Mouse (Mus musculus) CH12.LX (cell line): ENCODE measurements around the gene Bod1. TPM values are rescaled to one million over a fixed set of nuclear protein-coding genes. Genes with fewer than 3 reads are reported as not detected.

Experiments
- DNase-seq: peaks from one replicate; pipeline ENCODE4 v3.0.0-alpha.2; 2013; ENCODE audit errors: extremely low read depth
- H3K27ac ChIP-seq: 2 replicates; pipeline ENCODE4 v1.5.1; 2012; ENCODE audit warnings: low read depth, mild to moderate bottlenecking, control low read depth, moderate library complexity; ENCODE audit not compliant: insufficient read depth
- H3K27me3 ChIP-seq: replicated peaks from 2 replicates; pipeline ENCODE3; 2012; ENCODE audit warnings: inconsistent platforms
- H3K36me3 ChIP-seq, 2 experiments: replicated peaks in 1 of 2; 2 replicates each; pipeline versions ENCODE3 to v1.6.1; 2012; ENCODE audit warnings: inconsistent platforms in 1 of 2, low read length in 1 of 2, mild to moderate bottlenecking in 1 of 2, mixed read lengths in 1 of 2, moderate library complexity in 1 of 2; ENCODE audit not compliant: control insufficient read depth in 1 of 2, insufficient read depth in 1 of 2
- H3K4me1 ChIP-seq, 2 experiments: 2 replicates each; pipeline ENCODE4 v1.6.1; 2012; ENCODE audit warnings: inconsistent platforms in 1 of 2, moderate library complexity in 1 of 2; ENCODE audit not compliant: insufficient read depth in 2 of 2, control insufficient read depth in 1 of 2
- H3K4me2 ChIP-seq: 2 replicates; pipeline ENCODE4 v1.6.1; 2012; ENCODE audit warnings: low read depth, mild to moderate bottlenecking, control low read depth; ENCODE audit not compliant: poor library complexity, insufficient read depth, severe bottlenecking
- H3K4me3 ChIP-seq, 3 experiments: fragments of 150-350 bp in 1 of 3; sonication (generic) in 1 of 3; replicated peaks in 1 of 3; 2 replicates each; pipeline versions ENCODE3 to v1.5.1; 2011 to 2012; ENCODE audit warnings: low read depth in 2 of 3, low read length in 2 of 3, mild to moderate bottlenecking in 2 of 3, moderate library complexity in 2 of 3, control low read depth in 1 of 3, improper control_type of control experiment in 1 of 3, inconsistent platforms in 1 of 3, mixed read lengths in 1 of 3; ENCODE audit not compliant: poor library complexity in 1 of 3
- H3K79me2 ChIP-seq: replicated peaks from 2 replicates; pipeline ENCODE4 v1.6.1; 2012; ENCODE audit warnings: mild to moderate bottlenecking, moderate library complexity; ENCODE audit not compliant: control insufficient read depth, poor library complexity, insufficient read depth, severe bottlenecking; ENCODE audit errors: extremely low read depth
- H3K9ac ChIP-seq: 2 replicates; pipeline ENCODE4 v1.6.1; 2012; ENCODE audit warnings: low read depth, mild to moderate bottlenecking, control low read depth, moderate library complexity; ENCODE audit not compliant: insufficient read depth
- H3K9me3 ChIP-seq: replicated peaks from 2 replicates; pipeline ENCODE3; 2012; ENCODE audit warnings: low read length, inconsistent platforms, mixed read lengths
- BHLHE40 ChIP-seq: IDR thresholded peaks from 2 replicates; pipeline ENCODE4 v1.6.1; 2011; ENCODE audit warnings: mild to moderate bottlenecking, low read depth, low read length, improper control_type of control experiment
- CHD1 ChIP-seq: IDR thresholded peaks from 2 replicates; pipeline ENCODE4 v1.6.1; 2012; ENCODE audit warnings: low read depth, low read length, improper control_type of control experiment, inconsistent platforms
- CHD2 ChIP-seq: IDR thresholded peaks from 2 replicates; pipeline ENCODE4 v1.6.1; 2011; ENCODE audit warnings: low read length, improper control_type of control experiment
- CTCF ChIP-seq, 2 experiments: IDR thresholded peaks in 1 of 2; conservative IDR thresholded peaks in 1 of 2; 2 replicates each; pipeline ENCODE4 v1.5.1; 2011 to 2012; ENCODE audit warnings: low read depth in 2 of 2, low read length in 2 of 2, improper control_type of control experiment in 1 of 2, inconsistent platforms in 1 of 2, mild to moderate bottlenecking in 1 of 2, moderate library complexity in 1 of 2
- E2F4 ChIP-seq: IDR thresholded peaks from 2 replicates; pipeline ENCODE4 v1.6.1; 2011; ENCODE audit warnings: low read depth, low read length, improper control_type of control experiment; ENCODE audit not compliant: insufficient replicate concordance
- EP300 ChIP-seq: IDR thresholded peaks from 2 replicates; pipeline ENCODE4 v1.6.1; 2011; ENCODE audit warnings: low read length, improper control_type of control experiment
- ETS1 ChIP-seq: conservative IDR thresholded peaks from 2 replicates; pipeline ENCODE4 v1.6.1; 2012; ENCODE audit warnings: low read depth, mild to moderate bottlenecking, inconsistent platforms, low read length, improper control_type of control experiment, moderate library complexity
- GABPA ChIP-seq: IDR thresholded peaks from 2 replicates; pipeline ENCODE4 v1.6.1; 2012; ENCODE audit warnings: low read depth, low read length, improper control_type of control experiment, inconsistent platforms; ENCODE audit not compliant: insufficient replicate concordance
- IRF4 ChIP-seq: IDR thresholded peaks from 2 replicates; pipeline ENCODE4 v1.6.1; 2014; ENCODE audit warnings: low read depth, mild to moderate bottlenecking, inconsistent platforms, low read length, improper control_type of control experiment
- JUN ChIP-seq: IDR thresholded peaks from 2 replicates; pipeline ENCODE4 v1.6.1; 2011; ENCODE audit warnings: low read depth, mild to moderate bottlenecking, low read length, improper control_type of control experiment, moderate library complexity; ENCODE audit not compliant: insufficient read depth
- JUND ChIP-seq: conservative IDR thresholded peaks from 2 replicates; pipeline ENCODE4 v1.6.1; 2011; ENCODE audit warnings: low read depth, low read length, improper control_type of control experiment
- KAT2A ChIP-seq: IDR thresholded peaks from 2 replicates; pipeline ENCODE4 v1.6.1; 2012; ENCODE audit warnings: low read length, improper control_type of control experiment, inconsistent platforms; ENCODE audit not compliant: insufficient replicate concordance
- MAX ChIP-seq: IDR thresholded peaks from 2 replicates; pipeline ENCODE4 v1.6.1; 2011; ENCODE audit warnings: low read length, improper control_type of control experiment
- MAZ ChIP-seq: IDR thresholded peaks from 2 replicates; pipeline ENCODE4 v1.6.1; 2012; ENCODE audit warnings: low read depth, mild to moderate bottlenecking, inconsistent platforms, low read length, improper control_type of control experiment, moderate library complexity
- MEF2A ChIP-seq: IDR thresholded peaks from 2 replicates; pipeline ENCODE4 v1.6.1; 2014; ENCODE audit warnings: low read depth, mild to moderate bottlenecking, inconsistent platforms, low read length, improper control_type of control experiment, borderline replicate concordance
- MYC ChIP-seq: IDR thresholded peaks from 2 replicates; pipeline ENCODE4 v1.6.1; 2011; ENCODE audit warnings: low read depth, mild to moderate bottlenecking, improper control_type of control experiment, low read length
- PAX5 ChIP-seq: IDR thresholded peaks from 2 replicates; pipeline ENCODE4 v1.6.1; 2012; ENCODE audit warnings: low read length, inconsistent platforms, mixed read lengths
- POLR2A ChIP-seq: IDR thresholded peaks from 2 replicates; pipeline ENCODE4 v1.6.1; 2011; ENCODE audit warnings: low read depth, mild to moderate bottlenecking, improper control_type of control experiment, low read length
- RAD21 ChIP-seq: IDR thresholded peaks from 2 replicates; pipeline ENCODE4 v1.6.1; 2011; ENCODE audit warnings: low read depth, mild to moderate bottlenecking, low read length, improper control_type of control experiment, moderate library complexity
- SIN3A ChIP-seq: IDR thresholded peaks from 2 replicates; pipeline ENCODE4 v1.6.1; 2012; ENCODE audit warnings: low read length, improper control_type of control experiment, inconsistent platforms
- SMC3 ChIP-seq: IDR thresholded peaks from 2 replicates; pipeline ENCODE4 v1.6.1; 2011; ENCODE audit warnings: low read depth, low read length, improper control_type of control experiment
- TBP ChIP-seq: conservative IDR thresholded peaks from 2 replicates; pipeline ENCODE4 v1.6.1; 2011; ENCODE audit warnings: low read depth, low read length, improper control_type of control experiment
- TCF12 ChIP-seq: IDR thresholded peaks from 2 replicates; pipeline ENCODE4 v1.6.1; 2014; ENCODE audit warnings: low read depth, mild to moderate bottlenecking, inconsistent platforms, low read length, improper control_type of control experiment
- UBTF ChIP-seq: IDR thresholded peaks from 2 replicates; pipeline ENCODE4 v1.6.1; 2012; ENCODE audit warnings: low read depth, mild to moderate bottlenecking, inconsistent platforms, low read length, improper control_type of control experiment, moderate library complexity
- USF2 ChIP-seq: conservative IDR thresholded peaks from 2 replicates; pipeline ENCODE4 v1.6.1; 2011; ENCODE audit warnings: low read depth, low read length, improper control_type of control experiment
- ZMIZ1 ChIP-seq: IDR thresholded peaks from 2 replicates; pipeline ENCODE4 v1.6.1; 2012; ENCODE audit warnings: low read depth, mild to moderate bottlenecking, inconsistent platforms, low read length, improper control_type of control experiment
- dilution Hi-C: fragments of 300-500 bp; cut with MboI; formaldehyde crosslinking; loops from 2 replicates; pipeline ENCODE4 v1.14.3; 2020; ENCODE audit warnings: low sequenced_read_pairs; ENCODE audit not compliant: extremely low pct_unique_long_range_greater_than_20kb, extremely low pct_ligation_motif_present
- in situ Hi-C: fragments of 300-500 bp; cut with MboI; formaldehyde crosslinking; loops from 3 replicates; pipeline ENCODE4 v1.14.3; 2019; ENCODE audit warnings: low sequenced_read_pairs, low pct_ligation_motif_present, low pct_unique_long_range_greater_than_20kb, mixed read lengths
- polyA plus RNA-seq: library from polyadenylated mRNA; unstranded; fragments of >175 nt; gene quantifications from 2 replicates; pipeline ENCODE4 v1.2.1, GENCODE M21; 2012; ENCODE audit warnings: low read depth; ENCODE audit not compliant: insufficient read length
- total RNA-seq, 2 experiments: library from RNA; depleted of rRNA; stranded (reverse); fragments of 300-350 nt in 1 of 2; fragments of >200 nt in 1 of 2; gene quantifications; 2 replicates each; pipeline ENCODE4 v1.2.3; 2012 to 2014

Gene Bod1
- total and polyA plus RNA-seq, 3 experiments, result 32.6 to 38.2 (median 33.2) TPM

DNA sequence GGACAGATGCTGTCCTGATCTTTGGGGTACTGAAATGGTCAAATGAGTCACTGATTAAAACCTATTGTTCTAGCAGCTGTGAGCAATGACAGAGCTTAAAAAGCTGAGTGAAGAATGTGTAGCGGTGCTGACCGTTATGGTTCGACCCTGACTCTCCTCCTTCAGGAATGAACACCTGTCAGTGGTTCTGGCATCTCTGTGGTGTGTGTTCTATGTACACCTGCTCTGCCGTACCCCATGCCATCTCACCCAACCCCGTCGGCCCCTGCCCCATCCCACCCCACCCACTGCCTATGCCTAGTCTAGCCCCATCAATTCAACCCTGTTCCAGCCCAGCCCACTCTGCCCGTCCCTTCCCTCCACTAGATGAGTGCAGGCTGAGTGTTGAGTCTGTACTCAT lies 9.5 kb downstream of the Bod1 start:
- Histone ChIP-seq H3K36me3 (peaks cover 35 to 65% of the 10 kb centered on the region in 2 experiments), H3K4me2 (no peak overlapping the region), H3K4me3 (no peak overlapping the region), H3K4me1 (peaks cover 0 to 22% of the 10 kb centered on the region in 2 experiments; a peak in 2 of 4 replicates), H3K27me3 (no peaks in the 10 kb centered on the region), H3K27ac (no peak overlapping the region), H3K9me3 (no peaks in the 10 kb centered on the region)
- in situ Hi-C loops (no loop called here), dilution Hi-C loops (no loop called here)
- TF ChIP-seq UBTF (no peak), SMC3 (no peak), KAT2A (no peak), JUND (no peak), CHD1 (no peak), TBP (no peak), POLR2A (no peak), E2F4 (no peak)
- TF ChIP-seq, all 38 proteins: peak for 0
- H3K9ac ChIP-seq, result no peak overlapping the region
- H3K79me2 ChIP-seq, result no peaks in the 10 kb centered on the region
- DNase-seq, result no peak

DNA sequence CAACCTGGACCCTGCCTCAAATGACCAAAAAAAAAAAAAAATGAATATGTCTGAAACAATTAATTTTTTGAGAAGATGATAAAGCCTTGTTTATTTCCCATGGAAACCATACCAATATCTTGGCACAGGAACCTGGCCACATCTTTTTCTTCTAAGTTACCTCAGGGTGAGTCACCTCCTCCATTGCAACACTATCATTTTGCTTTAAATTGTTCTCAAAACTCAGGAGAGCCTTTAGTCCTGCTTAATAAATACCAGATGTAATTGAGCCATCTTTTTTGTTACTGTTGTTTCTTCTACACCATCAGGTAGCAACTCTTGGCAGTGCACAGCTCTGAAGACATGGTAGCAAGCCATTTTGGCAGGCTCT lies 13.9 kb downstream of the Bod1 start:
- Histone ChIP-seq H3K27me3 (no peaks in the 10 kb centered on the region), H3K4me1 (peaks cover 0 to 13% of the 10 kb centered on the region in 2 experiments; a peak in 2 of 4 replicates), H3K4me2 (no peak overlapping the region)
- in situ Hi-C loops, result no loop called here
- dilution Hi-C loops, result no loop called here
- TF ChIP-seq CHD2 (no peak), IRF4 (no peak), TCF12 (no peak), RAD21 (no peak)
- TF ChIP-seq, all 38 proteins: peak for 0
- no peaks in the 10 kb centered on the region for H3K79me2 ChIP-seq
- H3K9ac ChIP-seq, result no peak overlapping the region
- H3K27ac ChIP-seq, result no peak overlapping the region
- no peaks in the 10 kb centered on the region for H3K9me3 ChIP-seq
- DNase-seq, result no peak
- H3K4me3 ChIP-seq, result no peak overlapping the region
- peaks cover 0 to 21% of the 10 kb centered on the region in 2 experiments for H3K36me3 ChIP-seq

DNA sequence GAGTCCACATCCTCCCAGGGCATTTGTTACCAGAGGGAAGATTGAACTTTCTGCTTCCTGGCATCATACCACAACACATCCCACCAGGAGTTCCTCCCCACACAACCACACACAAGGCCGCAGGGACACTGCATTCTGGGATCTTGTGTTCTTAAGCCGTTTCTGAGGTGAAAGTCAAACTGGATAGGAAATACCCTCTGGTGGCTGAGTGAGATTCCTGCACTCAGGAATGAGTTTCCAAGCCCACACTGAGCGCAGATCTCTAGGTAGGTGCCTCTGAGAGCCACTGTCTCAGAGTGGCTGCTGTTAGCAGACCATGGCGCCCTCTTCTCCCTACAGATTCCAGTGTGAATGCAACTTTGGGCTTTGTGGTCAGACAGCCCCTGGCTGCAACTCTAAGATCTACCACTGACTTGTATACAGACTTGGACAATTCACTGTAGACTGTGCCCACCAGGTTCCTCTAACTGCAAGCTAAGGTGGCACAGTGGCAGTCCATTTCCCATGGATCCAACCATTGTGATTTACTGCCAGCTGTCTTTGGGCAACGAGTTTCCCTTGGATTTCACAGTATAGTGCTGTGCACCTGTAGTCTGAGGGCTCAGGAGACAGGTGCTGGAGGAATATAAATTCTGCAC lies 14.4 kb downstream of the Bod1 start:
- peaks cover 0 to 16% of the 10 kb centered on the region in 2 experiments for H3K36me3 ChIP-seq
- DNase-seq, result no peak
- H3K79me2 ChIP-seq, result no peaks in the 10 kb centered on the region
- no peak overlapping the region for H3K27ac ChIP-seq
- no peak overlapping the region for H3K4me3 ChIP-seq
- H3K9me3 ChIP-seq, result peaks cover 2% of the 10 kb centered on the region
- H3K27me3 ChIP-seq, result no peaks in the 10 kb centered on the region
- no peak overlapping the region for H3K4me2 ChIP-seq
- in situ Hi-C loops (no loop called here), dilution Hi-C loops (no loop called here)
- no peak overlapping the region for H3K9ac ChIP-seq
- peaks cover 0 to 11% of the 10 kb centered on the region in 2 experiments; a peak in 2 of 4 replicates for H3K4me1 ChIP-seq
- TF ChIP-seq JUN, result no peak
- TF ChIP-seq MEF2A, result no peak
- no peak for TF ChIP-seq ZMIZ1
- no peak for TF ChIP-seq MAX
- no peak for TF ChIP-seq BHLHE40
- no peak for TF ChIP-seq UBTF
- TF ChIP-seq EP300, result no peak
- no peak for TF ChIP-seq CTCF (conservative IDR thresholded peaks at IDR 0.05 in 1 of 2, IDR thresholded peaks at IDR 0.05 in 1 of 2; ENCODE audit: low read depth in 2 of 2, low read length in 2 of 2)
- TF ChIP-seq TCF12, result no peak
- TF ChIP-seq ETS1, result no peak
- TF ChIP-seq SMC3, result no peak
- no peak for TF ChIP-seq MAZ
- no peak for TF ChIP-seq SIN3A
- no peak for TF ChIP-seq PAX5
- TF ChIP-seq IRF4, result no peak
- TF ChIP-seq GABPA, result no peak
- no peak for TF ChIP-seq CHD1
- TF ChIP-seq MYC, result no peak
- no peak for TF ChIP-seq USF2
